Mouse (Mus musculus) embryonic facial prominence, embryonic 15.5 days (tissue): ENCODE results near the gene Tgoln1. TPM values are rescaled to one million over a fixed set of nuclear protein-coding genes. Genes with fewer than 3 reads are reported as not detected.

Source experiments
- ATAC-seq: fragments of 200-750 bp; cut with Nextera tagmentation; 2 replicates; pipeline ENCODE4 v1.8.0; 2017; ENCODE audit warnings: low read depth, moderate TSS enrichment; ENCODE audit not compliant: insufficient number of reproducible peaks, low FRiP score, low TSS enrichment
- H3K27ac ChIP-seq: fragments of 300-500 bp; sonication (generic); replicated peaks from 2 replicates; pipeline ENCODE4 v1.5.1; 2015; ENCODE audit warnings: mild to moderate bottlenecking, inconsistent platforms
- H3K27me3 ChIP-seq: fragments of 300-500 bp; sonication (generic); 2 replicates; pipeline ENCODE4 v1.6.1; 2015; ENCODE audit warnings: inconsistent platforms
- H3K36me3 ChIP-seq: fragments of 300-500 bp; sonication (generic); 2 replicates; pipeline ENCODE4 v1.6.1; 2015; ENCODE audit warnings: mild to moderate bottlenecking, inconsistent platforms
- H3K4me1 ChIP-seq: fragments of 300-500 bp; sonication (generic); 2 replicates; pipeline ENCODE4 v1.6.1; 2015; ENCODE audit warnings: inconsistent platforms
- H3K4me2 ChIP-seq: fragments of 300-500 bp; sonication (generic); replicated peaks from 2 replicates; pipeline ENCODE4 v1.6.1; 2015; ENCODE audit warnings: mild to moderate bottlenecking, inconsistent platforms
- H3K4me3 ChIP-seq: fragments of 300-500 bp; sonication (generic); replicated peaks from 2 replicates; pipeline ENCODE4 v1.5.1; 2015; ENCODE audit warnings: mild to moderate bottlenecking, inconsistent platforms
- H3K9ac ChIP-seq: fragments of 300-500 bp; sonication (generic); 2 replicates; pipeline ENCODE4 v1.6.1; 2015; ENCODE audit warnings: inconsistent platforms
- H3K9me3 ChIP-seq: fragments of 300-500 bp; sonication (generic); replicated peaks from 2 replicates; pipeline ENCODE4 v1.6.1; 2016; ENCODE audit warnings: inconsistent platforms
- WGBS: fragments of 180-500 bp; shearing (Covaris S2); methylation state at CpG from one replicate; pipeline ENCODE4 v1.1.7; 2015; 5-methylcytosine and 5-hydroxymethylcytosine counted together
- polyA plus RNA-seq: library from polyadenylated mRNA; unstranded; fragments of >200 nt; fragmentation: Nextera tagmentation; extraction: Ambion mirVana; gene quantifications from 2 replicates; pipeline ENCODE4 v1.2.1, GENCODE M21; 2015

Tgoln1 gene
- polyA plus RNA-seq, 1 experiment from 2014 or later, result 26.9 TPM

DNA sequence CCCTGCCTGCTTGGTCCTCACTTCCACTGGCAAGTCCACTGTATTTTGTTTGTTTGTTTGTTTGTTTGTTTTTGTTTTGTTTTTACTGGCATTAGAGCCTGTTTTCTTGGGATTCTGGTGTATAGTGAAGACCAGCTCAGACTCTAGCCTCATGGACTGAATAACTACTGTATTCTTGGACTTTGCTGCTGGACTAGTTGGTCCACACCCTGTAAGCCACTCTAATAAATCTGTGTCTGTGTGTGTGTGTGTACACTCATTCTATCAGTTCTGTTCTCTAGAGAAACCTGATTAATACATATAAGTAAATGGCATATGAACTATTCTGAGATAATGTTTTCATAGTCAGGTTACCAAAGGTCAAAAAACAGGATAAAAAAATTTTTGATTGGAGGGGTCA, 26.7 kb downstream of the Tgoln1 start:
- Histone ChIP-seq H3K9me3 (no peaks in the 10 kb centered on the region), H3K9ac (no peak overlapping the region), H3K4me1 (no peaks in the 10 kb centered on the region), H3K27me3 (no peaks in the 10 kb centered on the region), H3K36me3 (peaks cover 9% of the 10 kb centered on the region; the same call in 1 of the 2 replicates), H3K4me2 (no peak overlapping the region), H3K27ac (no peak overlapping the region), H3K4me3 (no peak overlapping the region)
- no peak for ATAC-seq

DNA sequence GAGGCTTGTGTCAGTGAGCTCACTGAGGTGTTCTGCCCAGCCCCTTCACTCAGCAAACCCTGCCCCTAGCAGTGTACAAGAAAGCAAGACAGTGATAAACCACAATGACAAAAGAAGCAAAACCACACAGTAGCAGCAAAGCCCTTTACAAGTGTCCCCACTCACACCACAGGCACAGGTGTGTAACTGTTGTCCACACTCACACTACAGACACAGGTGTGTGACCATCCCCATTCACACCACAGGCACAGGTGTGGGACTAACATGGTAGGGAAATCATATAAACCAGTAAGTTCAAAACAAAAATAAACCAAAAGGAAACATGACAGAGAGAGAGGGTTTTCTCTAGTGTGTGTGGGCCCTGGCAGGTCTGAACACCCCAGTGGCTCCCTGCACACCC, 28.5 kb downstream of the Tgoln1 start:
- H3K4me2 ChIP-seq, result no peak overlapping the region
- H3K4me3 ChIP-seq, result no peak overlapping the region
- no peaks in the 10 kb centered on the region for H3K4me1 ChIP-seq
- no peak for ATAC-seq
- H3K9me3 ChIP-seq, result no peaks in the 10 kb centered on the region
- H3K27ac ChIP-seq, result no peak overlapping the region
- no peak overlapping the region for H3K9ac ChIP-seq
- H3K36me3 ChIP-seq, result peaks cover 9% of the 10 kb centered on the region; the same call in 1 of the 2 replicates
- no peaks in the 10 kb centered on the region for H3K27me3 ChIP-seq

DNA sequence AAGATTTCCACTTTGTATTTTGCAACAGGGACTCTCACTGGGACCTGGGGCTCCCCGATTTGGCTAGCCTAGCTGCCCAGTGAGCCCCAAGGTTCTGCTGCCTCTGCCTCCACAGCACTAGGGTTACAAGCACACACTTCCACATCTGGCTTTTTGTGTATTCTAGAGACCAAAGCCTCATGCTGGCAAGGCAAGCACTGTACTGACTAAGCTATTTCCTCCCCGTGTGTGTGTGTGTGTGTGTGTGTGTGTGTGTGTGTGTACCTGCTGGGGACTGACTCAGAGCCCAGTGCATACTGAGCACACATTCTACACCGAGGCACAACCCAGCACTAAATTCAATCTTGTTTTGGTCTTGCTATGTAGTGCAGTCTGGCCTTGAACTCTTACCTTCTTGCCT, 30.1 kb downstream of the Tgoln1 start:
- no peak overlapping the region for H3K4me2 ChIP-seq
- ATAC-seq, result no peak
- no peak overlapping the region for H3K4me3 ChIP-seq
- H3K9me3 ChIP-seq, result no peaks in the 10 kb centered on the region
- H3K36me3 ChIP-seq, result peaks cover 9% of the 10 kb centered on the region; the same call in 1 of the 2 replicates
- H3K9ac ChIP-seq, result no peak overlapping the region
- H3K4me1 ChIP-seq, result no peaks in the 10 kb centered on the region
- H3K27me3 ChIP-seq, result no peaks in the 10 kb centered on the region
- no peak overlapping the region for H3K27ac ChIP-seq
- WGBS, result 76% methylated on average over 3 of the region's 3 CpGs

DNA sequence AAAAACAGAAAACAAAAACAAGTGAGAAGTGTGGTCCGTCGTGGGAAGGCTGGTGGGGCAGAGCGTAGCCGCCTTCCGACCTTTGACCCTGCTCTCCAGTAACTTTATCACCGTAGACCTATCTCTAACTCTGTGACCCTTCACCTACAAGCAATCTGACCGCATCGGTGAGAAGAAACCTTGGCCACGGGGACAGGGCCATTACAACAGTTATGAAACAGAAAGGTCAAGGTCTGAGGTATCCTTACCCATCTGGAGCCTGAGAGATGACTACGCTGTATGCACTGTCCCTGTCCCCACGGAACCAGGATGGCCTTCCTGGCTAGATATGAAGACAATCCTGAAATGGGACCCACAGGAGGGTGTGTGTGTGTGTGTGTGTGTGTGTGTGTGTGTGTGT, 32.6 kb downstream of the Tgoln1 start:
- 71% methylated on average over 11 of the region's 11 CpGs for WGBS

DNA sequence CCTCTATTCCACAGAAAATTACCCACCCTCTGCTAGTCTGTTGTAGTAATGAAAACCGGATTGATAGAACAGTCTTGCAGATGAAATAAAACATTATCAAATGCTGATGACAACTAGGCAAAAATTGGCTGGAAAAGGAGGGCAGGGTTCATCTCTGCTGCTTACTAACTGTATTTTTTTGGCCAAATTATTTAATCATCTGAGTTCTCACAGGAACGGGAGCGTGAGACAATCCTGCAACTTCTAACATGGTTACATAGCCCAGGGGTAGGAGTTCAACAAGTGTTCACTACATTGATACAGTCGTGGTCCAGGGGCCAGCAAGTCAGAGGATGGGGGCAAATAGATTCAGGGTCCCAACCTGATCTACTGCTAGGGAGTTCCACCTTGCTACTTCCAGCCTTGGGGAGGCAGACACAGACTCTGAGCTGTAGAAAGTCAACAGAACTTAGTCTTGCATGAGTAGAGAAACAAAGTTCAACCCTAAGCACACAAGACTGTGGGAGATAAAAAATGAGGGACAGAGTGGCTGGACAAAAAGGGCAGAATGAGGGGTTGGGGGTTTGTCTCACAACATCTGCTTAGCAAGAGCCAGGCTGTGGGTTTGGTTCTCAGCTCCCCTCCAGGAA, 33.5 kb downstream of the Tgoln1 start:
- Histone ChIP-seq H3K9me3 (no peaks in the 10 kb centered on the region), H3K4me2 (no peak overlapping the region), H3K4me3 (no peak overlapping the region), H3K36me3 (peaks cover 28% of the 10 kb centered on the region), H3K27me3 (no peaks in the 10 kb centered on the region), H3K27ac (no peak overlapping the region), H3K4me1 (no peaks in the 10 kb centered on the region), H3K9ac (no peak overlapping the region)
- 84% methylated on average over 4 of the region's 4 CpGs for WGBS
- ATAC-seq, result no peak

More for the DNA sequence above, 32.6 kb downstream of the Tgoln1 start:
- Histone ChIP-seq H3K4me2 (no peak overlapping the region), H3K27me3 (no peaks in the 10 kb centered on the region), H3K4me3 (no peak overlapping the region), H3K36me3 (peaks cover 21% of the 10 kb centered on the region), H3K9me3 (no peaks in the 10 kb centered on the region), H3K27ac (no peak overlapping the region), H3K4me1 (no peaks in the 10 kb centered on the region), H3K9ac (no peak overlapping the region)
- ATAC-seq, result no peak

DNA sequence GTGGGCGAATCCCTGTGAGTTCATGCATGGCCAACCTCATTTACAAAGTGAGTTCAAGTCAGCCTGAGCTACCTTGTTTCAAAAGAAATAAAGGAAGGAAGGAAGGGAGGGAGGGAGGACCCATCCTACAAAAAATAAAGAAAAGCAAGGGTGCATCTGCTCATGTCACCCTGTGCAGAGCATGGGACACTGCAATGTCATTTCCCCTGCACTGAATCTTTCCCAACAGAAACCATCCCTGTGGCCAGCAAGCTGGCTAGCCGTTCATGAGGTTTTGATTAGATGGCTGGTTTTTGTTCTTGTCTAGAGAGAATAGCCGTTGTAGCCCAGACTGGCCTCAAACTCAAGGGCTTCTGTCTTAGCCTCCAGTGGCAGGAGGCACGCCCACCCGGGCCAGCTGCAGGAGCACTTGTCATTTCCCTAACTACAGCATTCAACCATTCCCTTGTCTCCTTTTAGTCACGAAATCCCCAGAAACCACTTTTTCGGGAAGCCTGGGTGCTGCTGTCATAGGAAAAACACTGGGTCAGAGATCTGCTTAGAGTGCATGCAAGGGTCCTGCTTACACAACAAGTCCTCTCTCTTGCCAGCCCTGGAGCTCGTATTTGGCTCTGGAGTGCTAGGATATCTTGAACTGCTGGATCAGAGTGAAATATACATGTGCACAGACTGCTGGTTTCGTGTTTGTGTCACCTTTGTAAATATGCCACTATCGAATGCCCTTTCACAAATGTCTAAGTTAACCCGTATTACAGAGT, 35.0 kb downstream of the Tgoln1 start:
- Histone ChIP-seq H3K4me3 (no peak overlapping the region), H3K9ac (no peak overlapping the region), H3K36me3 (peaks cover 35% of the 10 kb centered on the region), H3K4me1 (no peaks in the 10 kb centered on the region), H3K27me3 (no peaks in the 10 kb centered on the region), H3K9me3 (no peaks in the 10 kb centered on the region), H3K4me2 (no peak overlapping the region), H3K27ac (no peak overlapping the region)
- WGBS, result 72% methylated on average over 11 of the region's 11 CpGs
- ATAC-seq, result no peak

DNA sequence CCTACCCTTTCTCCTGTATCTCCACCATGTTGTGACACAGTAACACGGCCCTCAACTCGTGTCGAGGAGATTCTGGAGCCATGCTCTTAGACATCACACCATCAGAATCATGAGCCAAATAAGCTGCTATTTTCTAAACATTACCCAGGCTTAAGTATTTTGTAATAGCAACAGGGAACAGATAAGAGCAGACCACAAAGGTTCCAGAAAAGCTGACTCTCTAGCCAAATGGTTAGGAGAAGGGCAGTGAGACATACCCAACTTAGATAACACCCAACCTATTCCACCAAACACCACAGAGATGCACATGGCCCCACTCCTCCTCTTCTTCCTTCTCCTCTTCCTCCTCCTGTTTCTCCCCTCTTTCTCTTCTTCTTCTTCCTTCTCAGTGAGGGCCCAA, 40.8 kb downstream of the Tgoln1 start:
- no peak overlapping the region for H3K27ac ChIP-seq
- H3K27me3 ChIP-seq, result no peaks in the 10 kb centered on the region
- no peaks in the 10 kb centered on the region for H3K4me1 ChIP-seq
- no peak overlapping the region for H3K4me3 ChIP-seq
- no peaks in the 10 kb centered on the region for H3K9me3 ChIP-seq
- H3K4me2 ChIP-seq, result no peak overlapping the region
- WGBS, result 94% methylated on average over 3 of the region's 3 CpGs
- peaks cover 60% of the 10 kb centered on the region for H3K36me3 ChIP-seq
- no peak overlapping the region for H3K9ac ChIP-seq
- no peak for ATAC-seq

DNA sequence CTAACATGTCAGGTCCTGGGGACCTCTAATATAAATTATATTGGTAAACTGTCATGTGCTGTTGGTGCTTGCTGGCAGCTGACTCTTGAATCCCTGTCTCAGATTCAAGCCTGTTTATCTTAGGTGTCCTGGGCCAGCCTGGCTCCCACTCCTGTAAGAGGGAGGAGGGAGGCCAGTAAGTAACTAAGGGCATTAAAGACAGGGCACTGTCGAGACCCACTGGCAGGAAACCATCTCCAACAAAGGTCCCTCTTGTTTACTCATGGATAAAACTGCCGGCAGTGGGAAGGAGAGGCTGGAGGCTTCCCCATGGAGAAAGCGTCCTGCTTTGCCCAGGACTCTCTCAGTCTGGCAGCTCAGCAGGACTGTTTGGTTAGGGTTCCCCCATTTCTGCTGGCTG, 45.0 kb downstream of the Tgoln1 start:
- Histone ChIP-seq H3K36me3 (peaks cover 42% of the 10 kb centered on the region), H3K9me3 (no peaks in the 10 kb centered on the region), H3K27ac (no peak overlapping the region), H3K4me1 (no peaks in the 10 kb centered on the region), H3K27me3 (no peaks in the 10 kb centered on the region), H3K4me3 (no peak overlapping the region), H3K4me2 (no peak overlapping the region), H3K9ac (no peak overlapping the region)
- ATAC-seq, result no peak
- WGBS, result 28% methylated on average over 3 of the region's 3 CpGs

DNA sequence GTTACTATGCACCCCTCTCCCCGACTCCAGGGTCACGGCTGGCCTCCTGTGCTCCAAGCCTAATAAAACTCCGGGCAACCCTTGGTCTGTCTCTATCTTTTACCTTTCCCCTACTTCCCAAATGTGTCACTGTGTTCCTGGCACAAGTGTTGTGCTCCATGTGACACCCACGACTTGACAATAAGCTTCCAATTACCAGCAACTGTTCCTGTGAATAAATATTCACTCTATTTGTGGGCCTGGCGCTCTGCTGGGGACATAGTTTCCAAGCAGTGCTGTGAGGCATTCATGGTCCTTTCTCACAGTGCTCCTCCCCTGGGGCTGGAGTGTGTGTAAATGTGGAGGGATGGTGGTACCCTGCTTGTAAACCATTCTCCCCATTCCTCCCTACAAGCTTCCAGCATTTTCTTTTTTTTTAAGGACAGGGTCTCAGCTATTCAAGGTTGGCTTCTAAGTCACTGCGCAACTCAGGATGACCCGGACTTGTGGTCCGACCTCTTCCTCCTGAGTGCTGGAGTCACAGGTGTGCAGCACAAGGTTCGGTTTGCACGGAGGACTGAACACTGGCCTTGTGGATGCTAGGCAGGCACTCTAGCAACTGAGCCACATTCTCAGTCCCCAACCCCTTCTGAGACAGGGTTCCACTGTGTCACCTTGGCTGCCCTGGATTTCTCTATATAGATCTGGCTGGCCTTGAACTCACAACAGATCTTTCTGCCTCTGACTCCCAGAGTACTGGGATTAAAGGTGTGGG, 46.0 kb downstream of the Tgoln1 start:
- no peaks in the 10 kb centered on the region for H3K27me3 ChIP-seq
- WGBS, result 81% methylated on average over 10 of the region's 10 CpGs
- no peak for ATAC-seq
- H3K4me3 ChIP-seq, result no peak overlapping the region
- H3K36me3 ChIP-seq, result peaks cover 37% of the 10 kb centered on the region
- H3K9ac ChIP-seq, result no peak overlapping the region
- H3K4me1 ChIP-seq, result peaks cover 1% of the 10 kb centered on the region; the same call in 1 of the 2 replicates
- no peak overlapping the region for H3K27ac ChIP-seq
- no peaks in the 10 kb centered on the region for H3K9me3 ChIP-seq
- no peak overlapping the region for H3K4me2 ChIP-seq

DNA sequence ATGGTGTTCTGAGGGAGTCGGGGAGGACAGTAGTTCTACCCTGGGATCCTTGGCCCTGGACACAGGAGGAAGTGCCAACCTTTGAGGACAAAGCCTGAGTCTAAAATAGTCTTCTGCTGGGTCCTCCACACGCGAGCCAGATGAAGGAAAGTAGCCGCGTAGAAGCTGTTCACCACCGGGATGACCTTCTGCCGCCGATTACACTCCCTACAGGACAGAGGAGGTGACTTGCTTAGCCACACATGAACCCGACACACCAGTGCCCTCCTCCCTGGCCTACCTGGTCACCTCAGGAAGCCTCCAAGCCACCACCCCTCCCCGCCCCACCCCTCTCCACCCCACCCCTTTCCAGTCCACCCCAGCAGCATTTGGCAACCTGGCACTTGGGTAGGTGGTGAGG, 48.1 kb downstream of the Tgoln1 start:
- ATAC-seq, result no peak
- Histone ChIP-seq H3K4me1 (peaks cover 6% of the 10 kb centered on the region; the same call in 1 of the 2 replicates), H3K27me3 (no peaks in the 10 kb centered on the region), H3K9me3 (no peaks in the 10 kb centered on the region), H3K27ac (no peak overlapping the region), H3K36me3 (peaks cover 22% of the 10 kb centered on the region), H3K4me2 (no peak overlapping the region), H3K4me3 (no peak overlapping the region), H3K9ac (no peak overlapping the region)
- WGBS, result 89% methylated on average over 10 of the region's 10 CpGs

DNA sequence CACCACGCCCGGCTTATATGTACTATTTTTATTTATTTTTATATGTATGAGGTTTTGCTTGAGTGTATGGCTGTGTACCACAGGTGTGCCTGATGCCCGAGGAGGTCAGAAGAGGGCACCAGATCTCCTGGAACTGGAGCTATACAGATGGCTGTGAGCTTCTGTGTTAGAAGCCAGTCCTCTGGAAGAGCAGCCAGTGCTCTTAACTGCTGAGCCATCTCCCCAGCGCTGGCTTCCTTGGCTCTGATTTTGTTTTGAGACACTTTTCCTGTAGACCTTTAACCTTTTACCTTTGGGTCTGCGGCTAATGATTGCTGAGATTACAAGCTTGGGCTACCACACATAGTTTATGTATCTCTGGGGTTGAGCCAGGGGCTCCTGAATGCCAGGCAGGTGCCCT, 49.3 kb downstream of the Tgoln1 start:
- Histone ChIP-seq H3K9me3 (no peaks in the 10 kb centered on the region), H3K4me3 (no peak overlapping the region), H3K9ac (no peak overlapping the region), H3K27ac (no peak overlapping the region), H3K36me3 (peaks cover 11% of the 10 kb centered on the region), H3K4me2 (no peak overlapping the region), H3K4me1 (peaks cover 13% of the 10 kb centered on the region; the same call in 1 of the 2 replicates), H3K27me3 (no peaks in the 10 kb centered on the region)
- no peak for ATAC-seq
- WGBS, result 79% methylated on average over 5 of the region's 5 CpGs
